Mouse (Mus musculus): Measurements from ENCODE around the gene C2cd4a. TPM values are rescaled to one million over a fixed set of nuclear protein-coding genes. Genes with fewer than 3 reads are reported as not detected.

Gene C2cd4a
- total RNA-seq, 4 experiments from 2014 or later, result not detected

GRCm38 (mm10) chr9:67792405-67792804, 39.7 kb downstream of the C2cd4a start:
- DNase-seq (ENCODE audit: low spot score), result no peak

DNA sequence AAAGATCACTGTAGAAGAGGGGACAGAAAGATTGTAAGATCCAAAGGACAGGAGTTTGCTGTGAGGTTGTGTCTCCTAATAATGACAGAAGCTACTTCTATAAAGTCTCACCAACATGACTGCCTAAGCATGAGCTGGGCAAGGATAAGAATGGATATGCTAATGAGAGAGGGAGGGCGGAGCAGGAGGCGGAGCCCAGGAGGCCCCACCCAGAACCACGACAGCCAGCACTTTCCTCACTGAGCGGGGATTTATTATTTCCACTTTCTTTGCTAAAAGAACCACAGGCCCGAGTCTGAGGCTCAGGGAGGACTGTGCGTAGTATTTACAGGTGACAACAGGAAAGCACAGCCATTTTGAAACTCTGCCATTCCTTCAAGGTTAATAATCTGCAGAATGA, 44.5 kb downstream of the C2cd4a start:
- DNase-seq (ENCODE audit: low spot score), result no peak

DNA sequence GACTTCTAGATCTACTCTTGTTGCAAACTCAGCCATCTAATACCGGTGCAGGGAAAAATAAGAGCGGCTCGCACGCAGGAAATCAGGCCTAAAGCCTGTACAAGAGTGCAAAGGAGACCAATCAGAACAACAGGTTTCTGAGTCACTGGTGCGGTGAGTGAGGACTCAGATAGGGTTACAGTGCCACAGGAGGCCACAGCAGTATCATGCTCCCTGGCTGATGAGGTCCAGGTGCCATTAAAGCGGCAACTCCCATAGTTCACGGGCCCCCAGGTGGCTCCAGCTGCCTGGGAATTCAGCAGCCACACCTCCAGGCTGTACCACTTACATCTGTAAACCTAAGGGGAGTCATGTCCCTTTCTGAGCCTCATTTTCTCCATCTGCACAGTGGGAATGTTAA, 45.8 kb downstream of the C2cd4a start:
- no peak for DNase-seq (ENCODE audit: low spot score)

DNA sequence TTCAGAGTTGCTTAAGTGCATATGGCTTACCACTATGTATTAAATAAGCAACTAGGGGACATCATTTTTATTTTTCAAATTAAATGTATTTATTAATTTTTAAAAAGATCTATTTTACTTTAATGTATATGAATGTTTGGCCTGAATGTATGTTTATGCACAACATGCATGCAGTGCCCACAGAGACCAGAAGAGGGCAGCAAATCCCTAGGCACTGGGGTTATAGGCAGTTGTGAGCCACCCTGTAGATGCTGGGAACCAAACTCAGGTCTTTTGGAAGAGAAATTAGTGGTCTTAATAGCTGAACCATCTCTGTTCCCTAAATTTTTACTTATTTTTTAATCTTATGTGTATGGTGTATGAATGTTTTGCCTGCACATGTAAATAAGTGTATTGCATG, 48.2 kb downstream of the C2cd4a start:
- DNase-seq (ENCODE audit: low spot score), result no peak

DNA sequence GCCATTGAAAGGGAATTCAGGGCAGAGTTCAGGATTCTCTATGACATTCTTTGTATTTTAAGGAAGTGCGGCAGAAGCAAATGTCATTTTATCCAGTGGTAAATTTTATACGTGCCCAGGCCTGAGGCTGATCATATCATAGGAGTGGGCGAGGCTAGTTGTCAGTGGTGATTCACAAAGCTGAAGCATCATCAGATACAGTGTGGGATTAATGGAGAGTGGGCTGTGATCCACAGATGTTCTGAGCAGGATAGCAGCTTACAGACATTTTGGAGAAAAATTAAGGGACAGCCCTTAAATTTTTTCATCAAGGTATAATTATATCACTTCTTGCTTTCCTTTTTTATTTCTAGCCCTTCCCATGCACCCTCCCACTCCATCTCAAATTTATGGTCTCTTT, 48.7 kb downstream of the C2cd4a start:
- no peak for DNase-seq (ENCODE audit: low spot score)

GRCm38 (mm10) chr9:67782786-67783185, 49.3 kb downstream of the C2cd4a start:
- DNase-seq (ENCODE audit: low spot score), result no peak

Other genes with a start within 250 kb of the C2cd4a start
- 1 to 10 TPM in 2 of 4 experiments, under 1 TPM in 2; 0.66 to 1.5 (median 1.1) TPM for gene C2cd4b, start 72.9 kb downstream of the C2cd4a start, total RNA-seq (2022)
- 10 to 100 TPM; 48.5 to 54.4 (median 52.0) TPM for gene Vps13c, start 8.1 kb upstream of the C2cd4a start, total RNA-seq (2022)

All from heart, adult 8-10 months (tissue).